Mouse (Mus musculus) layer of hippocampus, postnatal 25 days (tissue): ENCODE measurements around the gene Phrf1. TPM values are rescaled to one million over a fixed set of nuclear protein-coding genes. Genes with fewer than 3 reads are reported as not detected.

Experiments used
- DNase-seq, 2 experiments: peaks; one replicate each; pipeline ENCODE4 v3.0.0; 2022; ENCODE audit warnings: mixed read lengths in 2 of 2, low spot score in 1 of 2; ENCODE audit errors: extremely low spot score in 1 of 2
- total RNA-seq, 2 experiments: library from RNA; stranded (reverse); gene quantifications; 2 replicates each; pipeline ENCODE4 v1.2.3; 2021

The Phrf1 gene
- total RNA-seq = 10 to 100 TPM; 67.1 to 71.1 TPM

GRCm38 (mm10) chr7:141228279-141229067 lies at the start of gene Phrf1:
Gene Phrf1 (plus strand): TSS chr7:141228784.
- DNase-seq = peak; percentile 97 to 98

- no peak for DNase-seq
Observed at GRCm38 (mm10) chr7:141188194-141188593, 40.4 kb upstream of the Phrf1 start.

GRCm38 (mm10) chr7:141188733-141189132 lies 39.9 kb upstream of the Phrf1 start:
- DNase-seq = no peak

GRCm38 (mm10) chr7:141190220-141190619 lies 38.4 kb upstream of the Phrf1 start:
- no peak for DNase-seq

- DNase-seq = no peak
Observed at GRCm38 (mm10) chr7:141191036-141191435, 37.5 kb upstream of the Phrf1 start.

GRCm38 (mm10) chr7:141191796-141192685 lies 36.5 kb upstream of the Phrf1 start:
- no peak for DNase-seq

- DNase-seq = no peak
Observed at GRCm38 (mm10) chr7:141192776-141193347, 35.7 kb upstream of the Phrf1 start.

- DNase-seq = peak; percentile 27 to 33
Observed at GRCm38 (mm10) chr7:141193348-141193856, 35.2 kb upstream of the Phrf1 start.

GRCm38 (mm10) chr7:141193948-141194347 lies 34.6 kb upstream of the Phrf1 start, which contains the start of the genes Hras and Lrrc56:
Gene Hras (minus strand): TSS chr7:141194005.
Gene Lrrc56 (plus strand): TSS chr7:141194157.
- peak; percentile 95 for DNase-seq

GRCm38 (mm10) chr7:141194409-141194808 lies 34.2 kb upstream of the Phrf1 start:
- DNase-seq = no peak

GRCm38 (mm10) chr7:141194830-141195229 lies 33.8 kb upstream of the Phrf1 start:
- peak; percentile 73 to 82 for DNase-seq

GRCm38 (mm10) chr7:141195754-141196153 lies 32.8 kb upstream of the Phrf1 start:
- DNase-seq = no peak

GRCm38 (mm10) chr7:141196619-141197282 lies 31.8 kb upstream of the Phrf1 start:
- DNase-seq = no peak

- DNase-seq = no peak
Observed at GRCm38 (mm10) chr7:141198121-141198520, 30.5 kb upstream of the Phrf1 start.

GRCm38 (mm10) chr7:141204546-141204945 lies 24.0 kb upstream of the Phrf1 start:
- DNase-seq = no peak

GRCm38 (mm10) chr7:141205504-141205903 lies 23.1 kb upstream of the Phrf1 start:
- DNase-seq = no peak

- no peak for DNase-seq
Observed at GRCm38 (mm10) chr7:141206182-141206937, 22.2 kb upstream of the Phrf1 start.

- DNase-seq = no peak
Observed at GRCm38 (mm10) chr7:141209526-141209925, 19.1 kb upstream of the Phrf1 start.

GRCm38 (mm10) chr7:141210137-141210536 lies 18.4 kb upstream of the Phrf1 start:
- DNase-seq = no peak
